Mouse (Mus musculus) cortical plate, adult 2 months (tissue): ENCODE data around the gene Osmr.

ENCODE experiments used
- CTCF ChIP-seq: fragments of 200-500 bp; IDR thresholded peaks from 2 replicates; pipeline ENCODE4 v1.5.1; 2011; ENCODE audit warnings: mild to moderate bottlenecking, control low read depth, low read length; ENCODE audit not compliant: insufficient read depth; ENCODE audit errors: extremely low read depth
- POLR2A ChIP-seq: fragments of 200-500 bp; IDR thresholded peaks from 2 replicates; pipeline ENCODE4 v1.6.1; 2011; ENCODE audit warnings: mild to moderate bottlenecking, low read length, control low read depth; ENCODE audit not compliant: insufficient read depth; ENCODE audit errors: extremely low read depth

DNA sequence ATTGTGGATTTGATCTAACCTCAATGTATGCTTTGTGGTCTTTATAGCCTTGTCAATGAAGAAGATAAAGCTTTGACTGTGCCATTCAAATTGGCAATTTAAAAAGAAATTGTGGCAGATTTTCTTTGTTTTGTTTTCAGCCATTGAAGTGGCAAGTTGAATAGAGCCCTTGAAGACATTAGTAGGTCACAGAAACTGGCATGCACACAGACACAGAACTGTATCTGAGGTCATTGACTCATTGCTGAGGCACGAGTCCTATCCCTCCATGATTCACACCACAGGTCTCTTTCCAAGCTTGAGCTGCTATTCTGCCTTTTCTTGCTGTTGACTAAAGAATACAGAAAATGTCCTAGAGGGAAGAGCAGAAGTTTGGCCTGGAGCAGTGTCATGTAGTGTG is 24.9 kb downstream of the Osmr start:
- TF ChIP-seq POLR2A (no peak), CTCF (no peak)
